Mouse (Mus musculus): ENCODE data around the gene Polr1c. TPM values are rescaled to one million over a fixed set of nuclear protein-coding genes. Genes with fewer than 3 reads are reported as not detected.

The Polr1c gene
- polyA plus RNA-seq, 1 experiment from 2014 or later = 104 TPM

- no peak for ATAC-seq (replicated peaks; ENCODE audit: low FRiP score)
- Histone ChIP-seq H3K4me1 (peaks cover 14% of the 10 kb centered on the region), H3K4me3 (replicated peaks) (no peak overlapping the region), H3K36me3 (peaks cover 83% of the 10 kb centered on the region), H3K9ac (no peak overlapping the region), H3K27me3 (no peaks in the 10 kb centered on the region), H3K27ac (no peak overlapping the region), H3K4me2 (no peak overlapping the region), H3K9me3 (replicated peaks) (no peaks in the 10 kb centered on the region)
- 79% methylated on average over 4 of the region's 4 CpGs for WGBS
Measured at GRCm38 (mm10) chr17:46242993-46243392, 4.9 kb downstream of the Polr1c start.

GRCm38 (mm10) chr17:46242274-46242673 lies 5.6 kb downstream of the Polr1c start:
- Histone ChIP-seq H3K4me3 (replicated peaks) (no peak overlapping the region), H3K9ac (no peak overlapping the region), H3K4me2 (no peak overlapping the region), H3K36me3 (peaks cover 90% of the 10 kb centered on the region), H3K4me1 (peaks cover 14% of the 10 kb centered on the region), H3K27ac (no peak overlapping the region), H3K9me3 (replicated peaks) (no peaks in the 10 kb centered on the region), H3K27me3 (no peaks in the 10 kb centered on the region)
- no peak for ATAC-seq (replicated peaks; ENCODE audit: low FRiP score)
- 86% methylated on average over 13 of the region's 13 CpGs for WGBS

- 76% methylated on average over 11 of the region's 11 CpGs for WGBS
- H3K9ac ChIP-seq = no peak overlapping the region
Measured at GRCm38 (mm10) chr17:46241471-46241870, 6.4 kb downstream of the Polr1c start.

GRCm38 (mm10) chr17:46239516-46240114 lies 8.2 kb downstream of the Polr1c start:
- H3K27ac ChIP-seq = no peak overlapping the region
- no peak for ATAC-seq (replicated peaks; ENCODE audit: low FRiP score)
- no peak overlapping the region for H3K9ac ChIP-seq
- H3K27me3 ChIP-seq = no peaks in the 10 kb centered on the region
- WGBS = 90% methylated on average over 15 of the region's 15 CpGs
- H3K9me3 ChIP-seq (replicated peaks) = no peaks in the 10 kb centered on the region
- peaks cover 93% of the 10 kb centered on the region for H3K36me3 ChIP-seq
- no peak overlapping the region for H3K4me3 ChIP-seq (replicated peaks)
- H3K4me2 ChIP-seq = no peak overlapping the region
- no peaks in the 10 kb centered on the region for H3K4me1 ChIP-seq

More at GRCm38 (mm10) chr17:46241471-46241870, 6.4 kb downstream of the Polr1c start:
- no peaks in the 10 kb centered on the region for H3K27me3 ChIP-seq
- no peaks in the 10 kb centered on the region for H3K9me3 ChIP-seq (replicated peaks)
- ATAC-seq (replicated peaks; ENCODE audit: low FRiP score) = no peak
- no peak overlapping the region for H3K4me3 ChIP-seq (replicated peaks)
- peaks cover 6% of the 10 kb centered on the region for H3K4me1 ChIP-seq
- peaks cover 98% of the 10 kb centered on the region for H3K36me3 ChIP-seq
- no peak overlapping the region for H3K27ac ChIP-seq
- H3K4me2 ChIP-seq = no peak overlapping the region

GRCm38 (mm10) chr17:46237480-46237879 lies 10.4 kb downstream of the Polr1c start:
- no peak overlapping the region for H3K27ac ChIP-seq
- no peak for ATAC-seq (replicated peaks; ENCODE audit: low FRiP score)
- H3K4me3 ChIP-seq (replicated peaks) = no peak overlapping the region
- H3K4me1 ChIP-seq = no peaks in the 10 kb centered on the region
- 83% methylated on average over 5 of the region's 5 CpGs for WGBS
- H3K4me2 ChIP-seq = no peak overlapping the region
- no peaks in the 10 kb centered on the region for H3K27me3 ChIP-seq
- H3K9me3 ChIP-seq (replicated peaks) = no peaks in the 10 kb centered on the region
- H3K36me3 ChIP-seq = peaks cover 92% of the 10 kb centered on the region
- H3K9ac ChIP-seq = no peak overlapping the region

- H3K27me3 ChIP-seq = no peaks in the 10 kb centered on the region
- no peak overlapping the region for H3K4me3 ChIP-seq (replicated peaks)
- no peak overlapping the region for H3K9ac ChIP-seq
- H3K4me2 ChIP-seq = no peak overlapping the region
- no peak for ATAC-seq (replicated peaks; ENCODE audit: low FRiP score)
- H3K27ac ChIP-seq = no peak overlapping the region
- no peaks in the 10 kb centered on the region for H3K4me1 ChIP-seq
- H3K9me3 ChIP-seq (replicated peaks) = no peaks in the 10 kb centered on the region
- 91% methylated on average over 6 of the region's 6 CpGs for WGBS
- H3K36me3 ChIP-seq = peaks cover 91% of the 10 kb centered on the region
Measured at GRCm38 (mm10) chr17:46237079-46237478, 10.8 kb downstream of the Polr1c start.

GRCm38 (mm10) chr17:46236067-46236466 lies 11.8 kb downstream of the Polr1c start:
- 92% methylated on average over 1 of the region's 1 CpGs for WGBS
- H3K4me1 ChIP-seq = no peaks in the 10 kb centered on the region
- H3K9ac ChIP-seq = no peak overlapping the region
- no peak overlapping the region for H3K27ac ChIP-seq
- H3K9me3 ChIP-seq (replicated peaks) = no peaks in the 10 kb centered on the region
- ATAC-seq (replicated peaks; ENCODE audit: low FRiP score) = no peak
- no peaks in the 10 kb centered on the region for H3K27me3 ChIP-seq
- no peak overlapping the region for H3K4me2 ChIP-seq
- H3K36me3 ChIP-seq = peaks cover 89% of the 10 kb centered on the region
- H3K4me3 ChIP-seq (replicated peaks) = no peak overlapping the region

GRCm38 (mm10) chr17:46227576-46227975 lies 20.3 kb downstream of the Polr1c start:
- no peak for ATAC-seq (replicated peaks; ENCODE audit: low FRiP score)
- no peaks in the 10 kb centered on the region for H3K9me3 ChIP-seq (replicated peaks)

GRCm38 (mm10) chr17:46221601-46222000 lies 26.3 kb downstream of the Polr1c start:
- no peak overlapping the region for H3K4me3 ChIP-seq (replicated peaks)

More at GRCm38 (mm10) chr17:46227576-46227975, 20.3 kb downstream of the Polr1c start:
- whole genome bisulfite sequencing = 91% methylated on average over 7 of the region's 7 CpGs
- Histone ChIP-seq H3K4me3 (replicated peaks) (no peak overlapping the region), H3K4me2 (no peak overlapping the region), H3K27me3 (no peaks in the 10 kb centered on the region), H3K36me3 (peaks cover 97% of the 10 kb centered on the region), H3K27ac (no peak overlapping the region), H3K9ac (no peak overlapping the region), H3K4me1 (no peaks in the 10 kb centered on the region)

GRCm38 (mm10) chr17:46210550-46210949 lies 37.3 kb downstream of the Polr1c start:
- H3K27me3 ChIP-seq = no peaks in the 10 kb centered on the region
- peaks cover 98% of the 10 kb centered on the region for H3K36me3 ChIP-seq
- 0 out of 2 replicates have a peak, but pooled peaks have one; percentile 52 for ATAC-seq (replicated peaks; ENCODE audit: low FRiP score)
- no peak overlapping the region for H3K9ac ChIP-seq
- 0 out of 2 replicates have a peak overlapping the region, but pooled peaks have one; percentile 15 for H3K27ac ChIP-seq
- H3K4me3 ChIP-seq (replicated peaks) = no peak overlapping the region
- no peaks in the 10 kb centered on the region for H3K9me3 ChIP-seq (replicated peaks)
- no peak overlapping the region for H3K4me2 ChIP-seq
- WGBS = 75% methylated on average over 3 of the region's 3 CpGs
- H3K4me1 ChIP-seq = no peaks in the 10 kb centered on the region

More at GRCm38 (mm10) chr17:46221601-46222000, 26.3 kb downstream of the Polr1c start:
- no peak for ATAC-seq (replicated peaks; ENCODE audit: low FRiP score)
- WGBS = 85% methylated on average over 3 of the region's 3 CpGs
- H3K4me1 ChIP-seq = no peaks in the 10 kb centered on the region
- no peak overlapping the region for H3K9ac ChIP-seq
- no peak overlapping the region for H3K27ac ChIP-seq
- peaks cover 100% of the 10 kb centered on the region for H3K36me3 ChIP-seq
- H3K27me3 ChIP-seq = no peaks in the 10 kb centered on the region
- H3K4me2 ChIP-seq = no peak overlapping the region
- no peaks in the 10 kb centered on the region for H3K9me3 ChIP-seq (replicated peaks)

- H3K4me3 ChIP-seq (replicated peaks) = no peak overlapping the region
- no peaks in the 10 kb centered on the region for H3K27me3 ChIP-seq
- no peaks in the 10 kb centered on the region for H3K9me3 ChIP-seq (replicated peaks)
- no peak for ATAC-seq (replicated peaks; ENCODE audit: low FRiP score)
- H3K4me1 ChIP-seq = peaks cover 14% of the 10 kb centered on the region
- H3K9ac ChIP-seq = no peak overlapping the region
- H3K36me3 ChIP-seq = peaks cover 70% of the 10 kb centered on the region
- no peak overlapping the region for H3K4me2 ChIP-seq
- H3K27ac ChIP-seq = no peak overlapping the region
Measured at GRCm38 (mm10) chr17:46206676-46207075, 41.2 kb downstream of the Polr1c start.

GRCm38 (mm10) chr17:46203078-46203477 lies 44.8 kb downstream of the Polr1c start:
- H3K4me3 ChIP-seq (replicated peaks) = peak overlapping the region; percentile 78
- peak overlapping the region; percentile 82 for H3K4me2 ChIP-seq
- H3K27me3 ChIP-seq = no peaks in the 10 kb centered on the region
- H3K9ac ChIP-seq = peak overlapping the region; percentile 89
- under 1% methylated on average over 20 of the region's 20 CpGs for WGBS
- peaks cover 53% of the 10 kb centered on the region for H3K36me3 ChIP-seq
- peak; percentile 16; the same call in 1 of the 2 replicates for ATAC-seq (replicated peaks; ENCODE audit: low FRiP score)
- H3K4me1 ChIP-seq = peaks cover 23% of the 10 kb centered on the region
- H3K9me3 ChIP-seq (replicated peaks) = no peaks in the 10 kb centered on the region
- peak overlapping the region; percentile 85 for H3K27ac ChIP-seq
